Mouse (Mus musculus) ES-CJ7 (cell line): ENCODE results near the gene Zfp787.
"Not testable (repeated sequence)": the region's sequence is repeated elsewhere in the genome, so short reads cannot be mapped to it uniquely, and the experiment has no call there.

ENCODE experiments used
- DNase-seq: peaks from one replicate; pipeline ENCODE4 v3.0.0; 2011; ENCODE audit warnings: low read depth, low spot score

The Zfp787 gene

GRCm38 (mm10) chr7:6121128-6121527 lies 34.7 kb downstream of the Zfp787 start:
- not testable (repeated sequence) for DNase-seq

GRCm38 (mm10) chr7:6120104-6120503 lies 35.7 kb downstream of the Zfp787 start:
- peak; percentile 51 for DNase-seq

GRCm38 (mm10) chr7:6119501-6119900 lies 36.3 kb downstream of the Zfp787 start:
- peak; percentile 54 for DNase-seq
